Mouse (Mus musculus): ENCODE results near the gene Kcnk1.

Kcnk1 gene

GRCm38 (mm10) chr8:126045751-126046150, 50.8 kb downstream of the Kcnk1 start:
- DNase-seq (ENCODE audit: low spot score in 2 of 2): no peak

- DNase-seq (ENCODE audit: low spot score in 2 of 2): no peak
Observed at GRCm38 (mm10) chr8:126053911-126054310, 58.9 kb downstream of the Kcnk1 start.

DNA sequence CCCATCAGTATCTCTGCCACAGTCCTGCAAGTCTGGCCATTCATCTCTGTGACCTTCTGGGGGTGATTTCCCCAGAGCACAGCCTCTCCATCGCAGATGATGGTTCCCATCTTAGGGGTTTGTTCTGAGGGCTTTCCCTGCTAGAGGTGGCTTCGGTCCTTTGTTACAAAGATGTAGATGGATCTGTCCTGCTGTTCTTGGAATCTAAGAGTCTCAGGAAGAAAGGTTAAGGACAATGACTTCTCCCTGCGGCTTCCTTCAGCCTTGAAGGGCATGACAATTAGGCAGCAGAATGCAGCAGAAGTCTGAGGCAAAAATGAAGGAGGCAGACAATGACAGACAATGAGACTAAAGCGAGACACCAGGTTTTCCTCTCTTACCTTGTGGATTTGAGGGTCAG, 63.9 kb downstream of the Kcnk1 start:
- DNase-seq (ENCODE audit: low spot score in 2 of 2): no peak

- DNase-seq (ENCODE audit: low spot score in 2 of 2): no peak
Observed at GRCm38 (mm10) chr8:126062844-126063243, 67.9 kb downstream of the Kcnk1 start.

DNA sequence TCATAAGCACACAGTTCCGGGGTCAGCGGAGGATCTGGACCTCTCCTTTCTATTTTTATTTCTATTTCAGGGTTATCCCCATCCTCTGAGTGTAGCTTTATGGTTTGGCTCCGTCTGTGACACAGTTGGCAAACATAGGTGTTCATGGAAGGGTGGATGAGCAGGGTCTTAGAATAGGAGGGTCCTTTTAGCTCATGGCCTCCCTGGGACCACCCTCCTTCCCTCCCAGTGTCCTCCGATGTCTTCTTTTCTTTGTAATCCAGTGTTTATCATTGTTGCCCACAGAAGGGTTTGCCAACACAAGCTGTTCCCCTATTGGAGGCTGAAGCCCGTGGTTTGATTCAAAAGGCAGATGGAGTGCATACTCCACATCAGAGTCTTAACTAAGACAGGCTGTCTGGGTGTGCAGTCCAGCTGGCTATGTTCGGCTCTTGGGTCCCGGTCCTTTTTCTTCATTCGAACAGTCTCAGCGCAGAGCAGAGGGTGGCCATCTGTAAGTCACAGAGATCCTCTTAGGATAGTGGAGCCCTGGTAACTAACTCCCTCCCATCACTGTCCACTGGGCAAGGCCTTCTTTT, 69.0 kb downstream of the Kcnk1 start:
- DNase-seq (ENCODE audit: low spot score in 2 of 2): no peak

DNA sequence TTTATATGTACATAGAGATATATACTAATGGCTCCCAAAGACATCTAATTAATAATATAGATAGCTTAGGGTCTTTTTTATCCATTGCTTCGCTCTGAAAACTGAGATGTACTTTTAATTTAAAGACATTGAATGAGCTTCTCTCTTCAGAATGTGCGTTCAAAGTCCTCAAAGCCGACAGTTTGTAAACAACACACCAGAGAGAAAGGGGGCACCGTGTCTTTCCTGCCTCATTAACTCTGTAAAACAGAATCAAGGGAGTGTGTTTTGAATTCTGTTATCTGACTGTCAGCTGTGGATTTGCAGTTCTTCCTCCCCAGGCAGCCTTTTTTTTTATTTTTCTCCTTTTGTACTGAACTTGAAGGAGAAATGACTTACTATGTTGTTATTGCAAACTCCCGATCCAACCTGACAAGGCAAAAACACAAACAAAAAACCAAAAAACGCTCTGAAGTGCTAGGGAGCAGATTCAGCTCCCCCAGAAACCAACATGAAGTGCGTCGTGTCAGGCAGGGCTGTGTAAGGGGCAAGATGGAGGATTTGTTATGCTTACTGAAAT, 69.7 kb downstream of the Kcnk1 start:
- no peak for DNase-seq (ENCODE audit: low spot score in 2 of 2)

DNA sequence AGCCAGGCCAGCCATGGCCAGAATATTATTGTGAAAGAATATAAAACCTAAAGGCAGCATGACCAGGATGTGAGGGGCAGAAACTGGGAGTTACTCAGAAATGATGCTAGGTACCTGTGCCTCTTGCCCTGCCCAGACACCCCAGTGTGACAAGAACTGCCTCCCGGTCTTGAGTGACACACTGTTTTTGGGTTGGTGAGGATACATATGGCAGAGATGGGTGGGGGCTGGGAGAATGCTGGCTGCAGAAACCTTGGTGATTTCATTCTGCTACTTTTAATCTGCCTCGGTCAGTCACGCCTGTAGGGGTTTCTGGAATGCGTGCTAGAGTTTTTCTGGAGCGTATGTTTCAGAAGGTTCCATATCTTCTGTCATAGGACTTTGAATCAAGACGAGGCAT, 72.3 kb downstream of the Kcnk1 start:
- no peak for DNase-seq (ENCODE audit: low spot score in 2 of 2)

- DNase-seq (ENCODE audit: low spot score in 2 of 2): no peak
Observed at GRCm38 (mm10) chr8:126068136-126068535, 73.2 kb downstream of the Kcnk1 start.

GRCm38 (mm10) chr8:126072678-126073077, 77.7 kb downstream of the Kcnk1 start:
- DNase-seq (ENCODE audit: low spot score in 2 of 2): no peak

- no peak for DNase-seq (ENCODE audit: low spot score in 2 of 2)
Observed at GRCm38 (mm10) chr8:126073141-126073740, 78.3 kb downstream of the Kcnk1 start.

DNA sequence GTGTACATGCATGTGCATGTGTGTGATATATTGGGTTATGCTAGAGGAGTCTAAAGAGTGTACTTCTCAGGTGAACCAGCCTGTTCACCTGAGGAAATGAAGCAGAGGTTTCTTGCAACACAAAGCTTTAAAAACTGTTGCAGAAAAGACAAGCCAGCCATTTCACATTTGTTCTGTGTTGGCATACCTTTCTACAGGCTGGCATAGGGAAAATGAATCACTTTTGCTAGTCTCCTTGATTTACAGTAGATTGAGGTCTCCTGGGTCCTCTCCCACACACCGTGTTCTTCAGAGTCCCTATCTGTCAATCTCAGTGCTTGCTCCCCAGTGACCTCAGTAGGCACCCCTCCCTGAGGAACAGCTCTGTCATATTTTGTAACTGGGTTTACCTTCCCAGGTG, 79.1 kb downstream of the Kcnk1 start:
- no peak for DNase-seq (ENCODE audit: low spot score in 2 of 2)

- DNase-seq (ENCODE audit: low spot score in 2 of 2): peak; percentile 52 to 86
Observed at GRCm38 (mm10) chr8:126075400-126075799, 80.4 kb downstream of the Kcnk1 start.
